Mouse (Mus musculus): ENCODE results near the gene AY761185.
"Not testable (repeated sequence)": the region's sequence is repeated elsewhere in the genome, so short reads cannot be mapped to it uniquely, and the experiment has no call there.

The AY761185 gene

GRCm38 (mm10) chr8:20944610-20945009 lies at the start of gene AY761185:
Gene AY761185, minus strand, starts transcription at chr8:20944710.
- DNase-seq (ENCODE audit: low read depth, low spot score): no peak

DNA sequence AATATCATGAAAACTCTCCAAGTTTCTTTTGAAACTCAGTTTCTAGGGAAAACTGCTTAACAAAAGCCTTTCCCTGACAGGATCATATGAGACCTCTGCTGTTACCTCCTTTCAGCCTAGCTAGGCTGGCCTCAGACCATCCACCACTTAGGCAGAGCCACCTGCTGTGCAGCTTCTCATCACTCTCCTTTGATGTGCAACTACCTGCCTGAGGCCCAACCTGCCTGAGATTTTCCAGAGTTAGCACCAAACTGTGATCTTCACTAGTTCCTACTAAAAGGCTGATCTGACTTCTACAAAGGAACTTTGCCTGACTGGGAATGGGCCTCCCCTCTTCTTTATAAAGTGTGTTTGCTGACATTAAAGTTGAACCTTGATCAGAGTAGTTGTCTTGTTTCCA lies 49.5 kb upstream of the AY761185 start:
- DNase-seq (ENCODE audit: low read depth, low spot score): not testable (repeated sequence)

- no peak for DNase-seq (ENCODE audit: low read depth, low spot score)
Observed at GRCm38 (mm10) chr8:20979846-20980245, 35.3 kb upstream of the AY761185 start.

GRCm38 (mm10) chr8:20964531-20964930 lies 20.0 kb upstream of the AY761185 start:
- DNase-seq (ENCODE audit: low read depth, low spot score): no peak

- DNase-seq (ENCODE audit: low read depth, low spot score): no peak
Observed at GRCm38 (mm10) chr8:20921971-20922370, 22.5 kb downstream of the AY761185 start, which contains the start of gene Gm6040. Gene Gm6040, minus strand, starts transcription at chr8:20922071.

DNA sequence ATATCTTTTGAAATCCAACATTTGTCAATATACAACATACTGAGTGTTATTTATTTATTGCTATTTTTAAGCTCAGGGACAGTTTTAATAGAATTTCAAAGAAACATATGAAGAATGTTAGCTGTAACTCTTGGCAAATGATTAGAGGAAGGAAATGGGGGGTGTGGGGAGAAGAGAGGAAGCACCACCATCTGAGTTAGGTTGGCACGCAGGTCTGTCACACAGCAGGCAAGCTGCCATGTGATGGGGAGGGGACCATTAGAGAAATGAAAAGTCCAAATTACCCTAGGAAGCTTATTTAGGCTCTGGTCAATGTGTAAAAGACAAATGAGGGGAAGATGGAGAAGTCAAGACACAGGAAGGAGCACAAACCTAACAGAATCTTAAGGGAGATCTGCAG lies 32.2 kb downstream of the AY761185 start:
- no peak for DNase-seq (ENCODE audit: low read depth, low spot score)

DNA sequence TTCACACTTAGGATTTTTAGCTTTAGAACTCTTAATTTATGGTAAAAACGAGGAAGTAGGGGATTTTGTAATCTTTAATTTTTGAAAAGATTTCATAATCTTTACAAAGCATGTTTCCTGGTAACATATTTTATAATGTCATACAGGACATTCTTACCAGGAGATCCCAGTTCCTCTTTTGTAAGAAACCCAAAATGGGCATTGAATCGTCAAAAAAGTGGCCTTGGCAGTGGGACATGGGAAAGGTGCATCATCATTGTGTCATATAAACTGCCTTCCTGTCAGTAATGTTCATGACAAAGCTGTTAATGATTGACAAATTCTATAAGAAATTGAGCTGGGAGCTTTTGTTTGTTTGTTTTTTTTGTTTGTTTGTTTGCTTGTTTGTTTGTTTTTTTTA lies 36.3 kb downstream of the AY761185 start:
- no peak for DNase-seq (ENCODE audit: low read depth, low spot score)

- DNase-seq (ENCODE audit: low read depth, low spot score): no peak
Observed at GRCm38 (mm10) chr8:20907119-20907518, 37.4 kb downstream of the AY761185 start.

DNA sequence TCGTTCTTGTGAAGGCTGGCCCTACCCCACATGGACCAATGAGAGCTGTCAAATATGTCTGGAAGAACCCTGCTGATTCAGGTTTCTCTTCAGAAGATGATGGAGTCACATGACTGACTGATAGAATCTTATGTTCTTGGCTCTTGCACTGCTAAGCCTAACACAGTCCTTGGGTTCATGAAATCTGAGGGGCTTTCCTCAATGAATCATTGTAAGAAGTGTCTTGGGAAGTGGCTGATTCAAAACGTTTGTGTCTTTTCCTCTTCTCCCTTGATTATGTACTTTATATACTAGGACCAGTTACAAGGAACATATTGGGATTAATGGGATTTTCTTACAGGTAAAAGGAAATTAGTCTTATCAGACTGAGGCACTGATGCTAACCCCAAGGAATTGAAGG lies 42.0 kb downstream of the AY761185 start, which contains the start of gene Gm15056:
Gm15056 (minus strand) TSS at position 101 of the 400 bp plus-strand sequence.
- DNase-seq (ENCODE audit: low read depth, low spot score): no peak

All from retina, adult 2 months (tissue).